Mouse (Mus musculus) thymus, postnatal 36 days (tissue): ENCODE results near the gene Toporsl.

ENCODE experiments used
- DNase-seq, 2 experiments: peaks; one replicate each; pipeline ENCODE4 v3.0.0; 2022; ENCODE audit warnings: mixed read lengths in 2 of 2

Gene Toporsl

DNA sequence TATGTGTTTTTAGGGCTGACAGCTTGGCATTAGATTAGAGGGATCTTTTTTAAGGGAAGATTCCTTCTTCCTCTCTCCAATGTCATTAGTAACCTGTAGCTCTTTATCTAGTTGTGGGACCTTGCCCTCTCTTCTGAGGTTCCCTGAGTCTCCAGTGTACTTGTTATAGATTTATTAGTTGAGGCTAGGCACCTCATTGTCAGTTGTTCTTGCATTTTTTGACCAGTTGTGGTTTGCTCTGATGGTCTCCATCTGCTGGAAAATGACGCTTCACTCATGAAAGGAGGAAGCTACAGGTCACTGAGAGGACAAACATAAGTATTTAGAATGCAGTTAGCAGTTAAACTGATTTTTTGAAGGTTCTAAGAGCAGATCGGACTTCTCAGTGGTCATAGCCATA, at the start of gene Toporsl:
Gene Toporsl, plus strand, starts transcription at position 348 of the 400 bp plus-strand sequence.
- DNase-seq: no peak

DNA sequence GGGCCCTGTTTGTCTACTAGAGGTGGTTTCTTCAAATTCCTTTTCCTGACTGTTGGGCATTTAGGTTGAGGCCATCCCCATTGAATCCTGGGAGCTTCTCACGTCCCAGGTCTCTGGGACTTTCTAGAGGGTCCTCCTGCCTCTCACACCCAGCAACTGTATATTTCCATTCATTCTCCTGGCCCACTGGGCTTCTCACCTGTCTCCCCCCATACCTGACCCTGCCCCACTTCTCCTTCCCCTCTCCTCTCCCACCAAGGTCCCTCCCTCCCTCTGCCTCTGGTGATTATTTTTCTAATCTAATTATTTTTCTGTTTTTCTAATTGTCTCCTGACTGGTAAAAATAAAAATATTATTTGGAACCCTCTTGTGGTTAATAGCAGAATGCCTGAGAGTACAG, 38.4 kb upstream of the Toporsl start:
- no peak for DNase-seq

- DNase-seq: no peak
Measured at GRCm38 (mm10) chr4:52558080-52558479, 38.0 kb upstream of the Toporsl start.

GRCm38 (mm10) chr4:52563859-52564258, 32.2 kb upstream of the Toporsl start:
- no peak for DNase-seq

GRCm38 (mm10) chr4:52586194-52586734, 9.8 kb upstream of the Toporsl start:
- no peak for DNase-seq

GRCm38 (mm10) chr4:52593821-52594356, 2.2 kb upstream of the Toporsl start:
- DNase-seq: no peak

GRCm38 (mm10) chr4:52594632-52595031, 1.4 kb upstream of the Toporsl start:
- DNase-seq: no peak

GRCm38 (mm10) chr4:52598180-52598881, 2.3 kb downstream of the Toporsl start:
- DNase-seq: no peak

DNA sequence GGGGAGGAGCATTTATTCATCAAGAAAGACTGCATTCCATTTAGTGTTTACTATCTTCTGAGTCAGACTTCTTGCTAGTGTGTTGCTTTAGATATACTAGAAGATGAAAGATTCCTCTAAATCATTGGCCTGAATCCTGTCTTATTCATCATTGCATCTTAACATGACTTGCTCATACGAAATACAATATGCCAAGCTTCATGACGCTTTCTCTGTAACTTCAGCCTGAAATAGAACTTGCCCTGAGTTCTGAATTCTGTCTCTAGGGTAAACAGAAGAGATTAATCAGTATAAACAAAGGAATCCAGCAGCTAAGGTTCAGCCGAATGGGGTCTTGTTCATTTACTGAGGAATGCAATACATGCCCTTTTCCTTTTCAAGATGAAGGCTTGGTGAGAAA, 10.8 kb downstream of the Toporsl start:
- DNase-seq: no peak

GRCm38 (mm10) chr4:52634986-52635385, 38.9 kb downstream of the Toporsl start:
- DNase-seq: no peak

- DNase-seq: no peak
Measured at GRCm38 (mm10) chr4:52647791-52648190, 51.7 kb downstream of the Toporsl start.

DNA sequence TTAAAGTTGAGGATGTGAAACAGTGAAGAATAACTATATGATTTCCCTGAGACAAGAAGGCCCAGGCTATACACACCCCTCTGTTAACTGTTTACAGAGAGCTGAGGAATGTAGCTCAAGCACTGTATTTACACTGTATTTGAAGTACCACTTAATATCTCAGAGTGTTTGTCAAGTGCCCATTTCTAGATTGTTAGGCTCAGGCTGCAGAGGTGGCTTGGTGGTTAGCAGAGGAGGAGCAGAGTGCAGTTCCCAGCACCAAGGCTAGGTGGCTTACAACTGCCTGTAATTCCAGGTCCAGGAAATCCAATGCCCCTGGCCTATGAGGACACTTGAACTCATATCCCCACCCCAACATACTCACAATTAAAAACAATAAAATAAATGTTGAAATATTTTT, 63.6 kb downstream of the Toporsl start:
- no peak for DNase-seq

DNA sequence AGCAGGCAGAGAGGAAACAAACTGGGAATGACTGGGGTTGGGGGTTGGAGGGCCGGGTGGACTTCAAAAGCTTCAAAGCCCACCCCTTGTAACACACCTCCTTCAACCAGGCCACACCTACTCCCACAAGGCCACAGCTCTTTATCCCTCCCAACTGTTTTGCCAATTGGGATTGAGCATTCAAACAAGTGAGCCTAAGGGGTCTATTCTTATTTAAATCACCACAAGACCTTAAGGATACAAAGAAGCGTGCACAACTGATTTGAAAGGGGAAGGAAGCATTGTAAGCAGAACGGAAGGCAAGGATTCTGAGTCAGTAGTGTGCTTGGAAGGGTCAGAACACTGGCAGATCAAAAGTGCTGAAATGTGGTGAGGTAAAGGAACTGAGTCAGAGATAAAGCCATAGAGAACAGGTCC, 64.6 kb downstream of the Toporsl start:
- no peak for DNase-seq

DNA sequence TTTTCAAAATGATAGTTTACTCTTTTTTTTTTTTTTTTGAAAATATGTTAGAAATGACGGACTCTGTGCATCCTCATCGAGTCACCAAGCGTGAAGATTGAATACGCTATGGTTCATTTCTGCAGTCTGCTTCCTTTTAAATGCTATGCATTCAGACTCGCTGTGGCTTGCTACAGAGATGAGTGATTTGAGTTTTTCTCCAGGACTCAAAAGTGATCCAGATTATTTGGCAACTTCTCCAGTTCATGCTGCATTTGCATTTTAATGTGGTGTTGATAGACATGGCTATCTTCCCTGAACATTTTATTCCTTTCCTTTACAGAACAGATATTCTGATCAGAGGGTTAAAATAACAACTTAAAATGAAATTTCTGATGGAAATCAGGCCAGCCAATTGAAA, 65.2 kb downstream of the Toporsl start:
- DNase-seq: no peak
